Mouse (Mus musculus): Measurements from ENCODE around the gene 2210011C24Rik.
"Not testable (repeated sequence)": the region's sequence is repeated elsewhere in the genome, so short reads cannot be mapped to it uniquely, and the experiment has no call there.

2210011C24Rik gene

GRCm38 (mm10) chr8:84012499-84013165 is 661 bp upstream of the 2210011C24Rik start:
- TF ChIP-seq CTCF (conservative IDR thresholded peaks at IDR 0.05; ENCODE audit: low read length): no peak
- no peak for TF ChIP-seq NANOG (IDR thresholded peaks at IDR 0.05; ENCODE audit: borderline replicate concordance, low read length)
- TF ChIP-seq POU5F1 (IDR thresholded peaks at IDR 0.05; ENCODE audit: borderline replicate concordance, low read length): no peak
- H3K27me3 ChIP-seq (ENCODE audit: insufficient read depth, low read length): peaks cover 43% of the 10 kb centered on the region
- H3K9me3 ChIP-seq (ENCODE audit: low read length): peaks cover 4% of the 10 kb centered on the region

GRCm38 (mm10) chr8:84010625-84011611 is 1.1 kb downstream of the 2210011C24Rik start:
- Histone ChIP-seq H3K27me3 (ENCODE audit: insufficient read depth, low read length) (peaks cover 39% of the 10 kb centered on the region), H3K4me3 (replicated peaks; ENCODE audit: low read length) (peak overlapping the region; percentile 82), H3K36me3 (ENCODE audit: insufficient read depth, low read length) (no peaks in the 10 kb centered on the region), H3K4me1 (replicated peaks; ENCODE audit: low read depth, low read length) (peaks cover 54% of the 10 kb centered on the region), H3K9me3 (ENCODE audit: low read length) (peaks cover 2% of the 10 kb centered on the region)
- TF ChIP-seq POU5F1 (IDR thresholded peaks at IDR 0.05; ENCODE audit: borderline replicate concordance, low read length) (no peak), CTCF (conservative IDR thresholded peaks at IDR 0.05; ENCODE audit: low read length) (no peak), NANOG (IDR thresholded peaks at IDR 0.05; ENCODE audit: borderline replicate concordance, low read length) (no peak)

More at GRCm38 (mm10) chr8:84012499-84013165, 661 bp upstream of the 2210011C24Rik start:
- peak overlapping the region; percentile 82 for H3K4me3 ChIP-seq (replicated peaks; ENCODE audit: low read length)
- H3K36me3 ChIP-seq (ENCODE audit: insufficient read depth, low read length): no peaks in the 10 kb centered on the region
- H3K4me1 ChIP-seq (replicated peaks; ENCODE audit: low read depth, low read length): peaks cover 47% of the 10 kb centered on the region

- peaks cover 61% of the 10 kb centered on the region for H3K4me1 ChIP-seq (replicated peaks; ENCODE audit: low read depth, low read length)
- TF ChIP-seq NANOG (IDR thresholded peaks at IDR 0.05; ENCODE audit: borderline replicate concordance, low read length) (no peak), CTCF (conservative IDR thresholded peaks at IDR 0.05; ENCODE audit: low read length) (peak; percentile 48), POU5F1 (IDR thresholded peaks at IDR 0.05; ENCODE audit: borderline replicate concordance, low read length) (no peak)
- H3K27me3 ChIP-seq (ENCODE audit: insufficient read depth, low read length): peaks cover 39% of the 10 kb centered on the region
- H3K36me3 ChIP-seq (ENCODE audit: insufficient read depth, low read length): no peaks in the 10 kb centered on the region
- no peaks in the 10 kb centered on the region for H3K9me3 ChIP-seq (ENCODE audit: low read length)
- peak overlapping the region; percentile 82 for H3K4me3 ChIP-seq (replicated peaks; ENCODE audit: low read length)
Measured at GRCm38 (mm10) chr8:84009876-84010275, 2.1 kb downstream of the 2210011C24Rik start.

DNA sequence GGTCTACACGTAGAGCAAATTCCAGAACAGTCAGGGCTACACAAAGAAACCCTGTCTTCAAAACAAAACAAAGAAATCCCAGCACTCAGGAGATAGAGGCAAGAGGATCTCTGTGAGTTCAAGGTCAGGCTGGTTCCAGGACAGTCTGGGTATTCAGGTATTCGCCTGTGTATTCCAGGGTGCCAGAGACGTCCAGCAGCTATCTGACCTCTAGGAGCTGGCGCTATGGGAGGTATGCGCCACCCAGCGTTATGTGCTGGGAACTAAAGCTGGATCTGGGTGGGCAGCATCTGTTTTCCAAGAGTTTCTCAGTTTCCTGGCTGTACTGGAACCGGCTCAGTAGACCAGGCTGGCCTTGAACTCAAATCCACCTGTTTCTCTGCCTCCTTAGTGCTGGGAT is 3.6 kb downstream of the 2210011C24Rik start:
- H3K4me1 ChIP-seq (replicated peaks; ENCODE audit: low read depth, low read length): peaks cover 71% of the 10 kb centered on the region
- H3K27me3 ChIP-seq (ENCODE audit: insufficient read depth, low read length): peaks cover 36% of the 10 kb centered on the region
- no peak overlapping the region for H3K4me3 ChIP-seq (replicated peaks; ENCODE audit: low read length)
- peaks cover 1% of the 10 kb centered on the region for H3K36me3 ChIP-seq (ENCODE audit: insufficient read depth, low read length)
- no peaks in the 10 kb centered on the region for H3K9me3 ChIP-seq (ENCODE audit: low read length)
- TF ChIP-seq POU5F1 (IDR thresholded peaks at IDR 0.05; ENCODE audit: borderline replicate concordance, low read length) (no peak), CTCF (conservative IDR thresholded peaks at IDR 0.05; ENCODE audit: low read length) (peak; percentile 38)

DNA sequence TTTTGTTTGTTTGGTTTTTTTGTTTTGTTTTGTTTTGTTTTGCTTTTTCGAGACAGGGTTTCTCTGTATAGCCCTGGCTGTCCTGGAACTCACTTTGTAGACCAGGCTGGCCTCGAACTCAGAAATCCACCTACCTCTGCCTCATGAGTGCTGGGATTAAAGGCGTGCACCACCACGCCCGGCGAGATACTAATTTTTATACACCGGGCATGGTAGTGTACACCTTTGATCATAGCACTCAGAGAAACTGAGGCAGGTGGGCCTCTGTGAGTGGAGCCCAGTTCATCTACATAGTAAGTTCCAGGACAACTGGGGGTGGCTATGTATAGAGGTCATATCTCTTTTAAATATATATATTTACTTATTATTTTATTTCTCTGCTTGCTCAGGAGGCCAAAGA is 6.5 kb downstream of the 2210011C24Rik start:
- H3K4me3 ChIP-seq (replicated peaks; ENCODE audit: low read length); H3K9me3 ChIP-seq (ENCODE audit: low read length): not testable (repeated sequence)
- Histone ChIP-seq H3K36me3 (ENCODE audit: insufficient read depth, low read length) (peaks cover 23% of the 10 kb centered on the region), H3K4me1 (replicated peaks; ENCODE audit: low read depth, low read length) (peaks cover 74% of the 10 kb centered on the region), H3K27me3 (ENCODE audit: insufficient read depth, low read length) (peaks cover 23% of the 10 kb centered on the region)

GRCm38 (mm10) chr8:84004533-84005201 is 7.3 kb downstream of the 2210011C24Rik start:
- Histone ChIP-seq H3K4me1 (replicated peaks; ENCODE audit: low read depth, low read length) (peaks cover 71% of the 10 kb centered on the region), H3K9me3 (ENCODE audit: low read length) (no peaks in the 10 kb centered on the region), H3K36me3 (ENCODE audit: insufficient read depth, low read length) (peaks cover 31% of the 10 kb centered on the region), H3K4me3 (replicated peaks; ENCODE audit: low read length) (peak overlapping the region; percentile 80), H3K27me3 (ENCODE audit: insufficient read depth, low read length) (peaks cover 19% of the 10 kb centered on the region)
- TF ChIP-seq POU5F1 (IDR thresholded peaks at IDR 0.05; ENCODE audit: borderline replicate concordance, low read length): no peak
- no peak for TF ChIP-seq CTCF (conservative IDR thresholded peaks at IDR 0.05; ENCODE audit: low read length)
- no peak for TF ChIP-seq NANOG (IDR thresholded peaks at IDR 0.05; ENCODE audit: borderline replicate concordance, low read length)

GRCm38 (mm10) chr8:84003612-84004246 is 8.2 kb downstream of the 2210011C24Rik start:
- peaks cover 74% of the 10 kb centered on the region for H3K4me1 ChIP-seq (replicated peaks; ENCODE audit: low read depth, low read length)
- peak overlapping the region; percentile 80 for H3K4me3 ChIP-seq (replicated peaks; ENCODE audit: low read length)
- no peaks in the 10 kb centered on the region for H3K9me3 ChIP-seq (ENCODE audit: low read length)
- peaks cover 23% of the 10 kb centered on the region for H3K27me3 ChIP-seq (ENCODE audit: insufficient read depth, low read length)
- TF ChIP-seq NANOG (IDR thresholded peaks at IDR 0.05; ENCODE audit: borderline replicate concordance, low read length) (no peak), CTCF (conservative IDR thresholded peaks at IDR 0.05; ENCODE audit: low read length) (no peak)
- H3K36me3 ChIP-seq (ENCODE audit: insufficient read depth, low read length): peaks cover 41% of the 10 kb centered on the region
